Mouse (Mus musculus) kidney, postnatal 0 days (tissue): ENCODE results near the gene Mpv17l2. TPM values are rescaled to one million over a fixed set of nuclear protein-coding genes. Genes with fewer than 3 reads are reported as not detected.

Source experiments
- ATAC-seq: fragments of 200-750 bp; cut with Nextera tagmentation; replicated peaks from 2 replicates; pipeline ENCODE4 v1.8.0; 2017; ENCODE audit warnings: low read depth, moderate number of reproducible peaks, moderate TSS enrichment, moderate library complexity; ENCODE audit not compliant: low FRiP score
- DNase-seq: peaks from one replicate; pipeline ENCODE4 v3.0.0-alpha.2; 2016; ENCODE audit warnings: low spot score
- H3K27ac ChIP-seq: fragments of 300-500 bp; sonication (generic); 2 replicates; pipeline ENCODE4 v1.5.1; 2014; ENCODE audit warnings: mild to moderate bottlenecking
- H3K27me3 ChIP-seq: fragments of 300-500 bp; sonication (generic); 2 replicates; pipeline ENCODE4 v1.6.1; 2014; ENCODE audit warnings: low read length, mixed read lengths; ENCODE audit not compliant: insufficient read depth
- H3K36me3 ChIP-seq: fragments of 300-500 bp; sonication (generic); 2 replicates; pipeline ENCODE4 v1.6.1; 2014; ENCODE audit warnings: low read length, mixed read lengths; ENCODE audit not compliant: insufficient read depth
- H3K4me1 ChIP-seq: fragments of 300-500 bp; sonication (generic); replicated peaks from 2 replicates; pipeline ENCODE4 v1.6.1; 2014; ENCODE audit warnings: antibody characterized with exemption, low read length, mixed read lengths; ENCODE audit not compliant: insufficient read depth
- H3K4me2 ChIP-seq: fragments of 300-500 bp; sonication (generic); 2 replicates; pipeline ENCODE4 v1.6.1; 2014; ENCODE audit warnings: mild to moderate bottlenecking, low read length, moderate library complexity, mixed read lengths
- H3K4me3 ChIP-seq: fragments of 300-500 bp; sonication (generic); replicated peaks from 2 replicates; pipeline ENCODE4 v1.5.1; 2014; ENCODE audit warnings: low read depth, low read length
- H3K9ac ChIP-seq: fragments of 300-500 bp; sonication (generic); 2 replicates; pipeline ENCODE4 v1.6.1; 2014; ENCODE audit warnings: low read depth, low read length
- H3K9me3 ChIP-seq: fragments of 300-500 bp; sonication (generic); replicated peaks from 2 replicates; pipeline ENCODE4 v1.6.1; 2016; ENCODE audit warnings: low read length, inconsistent platforms, mixed read lengths
- CTCF ChIP-seq: IDR thresholded peaks from 2 replicates; pipeline ENCODE4 v1.5.1; 2016; ENCODE audit warnings: antibody characterized with exemption, low read depth, mild to moderate bottlenecking, moderate library complexity
- WGBS: fragments of 180-500 bp; shearing (Covaris S2); extraction: QIAGEN DNeasy Blood & Tissue Kit; methylation state at CpG from one replicate; pipeline ENCODE4 v1.1.7; 2014; 5-methylcytosine and 5-hydroxymethylcytosine counted together
- polyA plus RNA-seq: library from polyadenylated mRNA; unstranded; fragments of >200 nt; fragmentation: Nextera tagmentation; extraction: Ambion mirVana; gene quantifications from 2 replicates; pipeline ENCODE4 v1.2.1, GENCODE M21; 2015

Mpv17l2 gene
- polyA plus RNA-seq, 1 experiment from 2014 or later = 78.2 TPM

GRCm38 (mm10) chr8:70765838-70766570 lies 5.3 kb upstream of the Mpv17l2 start:
- H3K4me2 ChIP-seq = peak overlapping the region; percentile 91
- WGBS = 2% methylated on average over 34 of the region's 34 CpGs
- ATAC-seq = no peak

GRCm38 (mm10) chr8:70765329-70765728 lies 4.6 kb upstream of the Mpv17l2 start:
- WGBS = 74% methylated on average over 9 of the region's 9 CpGs
- Histone ChIP-seq H3K9me3 (no peaks in the 10 kb centered on the region), H3K27ac (no peak overlapping the region), H3K4me3 (peak overlapping the region; percentile 40; the same call in 1 of the 2 replicates), H3K4me2 (peak overlapping the region; percentile 91), H3K9ac (peak overlapping the region; percentile 61; the same call in 1 of the 2 replicates), H3K36me3 (peaks cover 4% of the 10 kb centered on the region; the same call in 1 of the 2 replicates), H3K4me1 (peaks cover 17% of the 10 kb centered on the region), H3K27me3 (no peaks in the 10 kb centered on the region)
- DNase-seq (no peak), ATAC-seq (no peak)
- TF ChIP-seq CTCF = no peak

More at GRCm38 (mm10) chr8:70765838-70766570, 5.3 kb upstream of the Mpv17l2 start:
- Histone ChIP-seq H3K4me3 (peak overlapping the region; percentile 40), H3K27me3 (no peaks in the 10 kb centered on the region), H3K27ac (peak overlapping the region; percentile 72), H3K4me1 (peaks cover 17% of the 10 kb centered on the region), H3K9ac (peak overlapping the region; percentile 61), H3K9me3 (no peaks in the 10 kb centered on the region), H3K36me3 (peaks cover 9% of the 10 kb centered on the region; the same call in 1 of the 2 replicates)
- TF ChIP-seq CTCF = no peak
- no peak for DNase-seq

- WGBS = 85% methylated on average over 13 of the region's 13 CpGs
- peaks cover 4% of the 10 kb centered on the region; the same call in 1 of the 2 replicates for H3K36me3 ChIP-seq
These were observed 3.9 kb upstream of the Mpv17l2 start for GRCm38 (mm10) chr8:70764676-70765075.

GRCm38 (mm10) chr8:70764026-70764425 lies 3.3 kb upstream of the Mpv17l2 start:
- Histone ChIP-seq H3K27ac (no peak overlapping the region), H3K27me3 (no peaks in the 10 kb centered on the region), H3K4me1 (peaks cover 26% of the 10 kb centered on the region), H3K9me3 (no peaks in the 10 kb centered on the region), H3K4me3 (no peak overlapping the region), H3K4me2 (no peak overlapping the region), H3K9ac (no peak overlapping the region), H3K36me3 (peaks cover 4% of the 10 kb centered on the region; the same call in 1 of the 2 replicates)
- TF ChIP-seq CTCF = no peak
- DNase-seq (no peak), ATAC-seq (no peak)
- 88% methylated on average over 8 of the region's 8 CpGs for WGBS

More at GRCm38 (mm10) chr8:70764676-70765075, 3.9 kb upstream of the Mpv17l2 start:
- Histone ChIP-seq H3K4me2 (no peak overlapping the region), H3K27me3 (no peaks in the 10 kb centered on the region), H3K9me3 (no peaks in the 10 kb centered on the region), H3K27ac (no peak overlapping the region), H3K4me3 (no peak overlapping the region), H3K4me1 (peaks cover 24% of the 10 kb centered on the region), H3K9ac (no peak overlapping the region)
- no peak for DNase-seq
- ATAC-seq = no peak
- TF ChIP-seq CTCF = no peak

- 8% methylated on average over 3 of the region's 3 CpGs for WGBS
- peak; percentile 85 for TF ChIP-seq CTCF
- peaks cover 31% of the 10 kb centered on the region for H3K4me1 ChIP-seq
- H3K27ac ChIP-seq = no peak overlapping the region
- no peaks in the 10 kb centered on the region for H3K27me3 ChIP-seq
- ATAC-seq (no peak), DNase-seq (no peak)
- no peaks in the 10 kb centered on the region for H3K9me3 ChIP-seq
- no peak overlapping the region for H3K4me3 ChIP-seq
- H3K36me3 ChIP-seq = peaks cover under 1% of the 10 kb centered on the region; the same call in 1 of the 2 replicates
- no peak overlapping the region for H3K9ac ChIP-seq
- H3K4me2 ChIP-seq = no peak overlapping the region
These were observed 2.6 kb upstream of the Mpv17l2 start for GRCm38 (mm10) chr8:70763354-70763753.

- H3K36me3 ChIP-seq = 0 out of 2 replicates have a peak, but pooled peaks cover 6% of the 10 kb centered on the region
- ATAC-seq = no peak
- H3K27me3 ChIP-seq = no peaks in the 10 kb centered on the region
- H3K27ac ChIP-seq = no peak overlapping the region
- DNase-seq = no peak
- H3K9me3 ChIP-seq = no peaks in the 10 kb centered on the region
- TF ChIP-seq CTCF = no peak
- H3K9ac ChIP-seq = no peak overlapping the region
- H3K4me2 ChIP-seq = no peak overlapping the region
- peaks cover 31% of the 10 kb centered on the region for H3K4me1 ChIP-seq
- H3K4me3 ChIP-seq = no peak overlapping the region
- WGBS = 77% methylated on average over 1 of the region's 1 CpGs
These were observed 1.4 kb upstream of the Mpv17l2 start for GRCm38 (mm10) chr8:70762118-70762517.
